Mouse (Mus musculus): ENCODE measurements around the gene Trappc2l. TPM values are rescaled to one million over a fixed set of nuclear protein-coding genes. Genes with fewer than 3 reads are reported as not detected.
A peak's percentile ranks its signal among the peaks of the same experiment; 100 is the strongest.

Trappc2l gene
- polyA plus RNA-seq, 1 experiment from 2014 or later = 51.5 TPM

DNA sequence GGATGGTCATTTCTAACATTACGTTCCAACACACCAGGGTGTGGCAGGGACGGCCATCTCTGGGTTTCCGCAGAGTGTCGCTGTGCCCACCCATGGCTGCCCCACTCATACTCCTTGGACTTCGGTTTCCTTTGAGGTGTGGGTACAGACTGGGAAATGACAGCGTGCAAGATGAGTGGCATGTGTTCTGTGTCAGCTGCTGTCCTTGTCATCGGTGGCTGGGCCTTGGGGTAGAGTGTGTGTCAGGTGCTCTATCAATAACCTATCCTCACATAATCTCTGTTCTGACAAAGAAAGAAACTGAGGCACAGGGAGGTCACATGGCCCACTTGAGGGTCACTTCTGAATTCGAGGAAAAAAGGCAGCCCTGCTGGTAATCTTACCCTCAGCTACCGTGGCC is 25.8 kb downstream of the Trappc2l start:
- no peaks in the 10 kb centered on the region for H3K9me3 ChIP-seq (replicated peaks)
- no peaks in the 10 kb centered on the region for H3K27me3 ChIP-seq (ENCODE audit: low read depth, poor library complexity, severe bottlenecking)
- DNase-seq (ENCODE audit: low spot score) = no peak
- WGBS = 91% methylated on average over 9 of the region's 9 CpGs
- peaks cover 67% of the 10 kb centered on the region for H3K4me1 ChIP-seq
- peak overlapping the region; percentile 11; the same call in 1 of the 2 replicates for H3K27ac ChIP-seq
- H3K36me3 ChIP-seq = peaks cover 39% of the 10 kb centered on the region
- no peak overlapping the region for H3K4me3 ChIP-seq

DNA sequence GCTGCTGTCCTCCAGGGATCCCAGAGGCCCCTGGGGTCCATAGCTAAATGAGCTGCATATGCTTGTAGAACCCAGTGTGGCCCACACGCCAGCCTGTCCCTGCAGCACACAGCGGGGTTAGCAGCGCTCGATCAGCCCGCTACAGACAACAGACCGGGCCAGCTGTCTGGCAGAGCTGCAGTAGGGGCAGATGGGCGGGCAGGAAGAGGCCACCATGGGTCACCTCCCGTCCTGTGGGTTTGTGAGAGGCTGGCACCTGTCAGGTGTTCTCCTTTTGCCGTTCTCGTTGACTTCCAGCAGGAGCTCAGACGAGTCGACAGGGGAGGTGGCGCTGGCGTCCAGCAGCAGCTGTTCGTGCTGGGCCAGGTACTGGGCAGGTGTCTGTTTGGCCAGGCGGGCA is 27.2 kb downstream of the Trappc2l start:
- peaks cover 68% of the 10 kb centered on the region for H3K4me1 ChIP-seq
- H3K9me3 ChIP-seq (replicated peaks) = no peaks in the 10 kb centered on the region
- H3K4me3 ChIP-seq = no peak overlapping the region
- no peak for DNase-seq (ENCODE audit: low spot score)
- WGBS = 83% methylated on average over 16 of the region's 16 CpGs
- no peaks in the 10 kb centered on the region for H3K27me3 ChIP-seq (ENCODE audit: low read depth, poor library complexity, severe bottlenecking)
- peaks cover 33% of the 10 kb centered on the region for H3K36me3 ChIP-seq
- 0 out of 2 replicates have a peak overlapping the region, but pooled peaks have one; percentile 73 for H3K27ac ChIP-seq

GRCm38 (mm10) chr8:122639521-122640248 is 28.2 kb downstream of the Trappc2l start:
- DNase-seq (ENCODE audit: low spot score) = no peak
- H3K4me3 ChIP-seq = peak overlapping the region; percentile 10; the same call in 1 of the 2 replicates
- peaks cover 4% of the 10 kb centered on the region; the same call in 1 of the 2 replicates for H3K27me3 ChIP-seq (ENCODE audit: low read depth, poor library complexity, severe bottlenecking)
- no peaks in the 10 kb centered on the region for H3K9me3 ChIP-seq (replicated peaks)
- WGBS = 28% methylated on average over 16 of the region's 16 CpGs
- H3K36me3 ChIP-seq = peaks cover 25% of the 10 kb centered on the region
- H3K27ac ChIP-seq = peak overlapping the region; percentile 73
- H3K4me1 ChIP-seq = peaks cover 79% of the 10 kb centered on the region

GRCm38 (mm10) chr8:122640825-122641224 is 29.4 kb downstream of the Trappc2l start:
- Histone ChIP-seq H3K4me3 (no peak overlapping the region), H3K27ac (0 out of 2 replicates have a peak overlapping the region, but pooled peaks have one; percentile 8), H3K36me3 (peaks cover 15% of the 10 kb centered on the region), H3K9me3 (replicated peaks) (no peaks in the 10 kb centered on the region), H3K27me3 (ENCODE audit: low read depth, poor library complexity, severe bottlenecking) (peaks cover 14% of the 10 kb centered on the region; the same call in 1 of the 2 replicates), H3K4me1 (peaks cover 74% of the 10 kb centered on the region)
- WGBS = 74% methylated on average over 4 of the region's 4 CpGs
- no peak for DNase-seq (ENCODE audit: low spot score)

DNA sequence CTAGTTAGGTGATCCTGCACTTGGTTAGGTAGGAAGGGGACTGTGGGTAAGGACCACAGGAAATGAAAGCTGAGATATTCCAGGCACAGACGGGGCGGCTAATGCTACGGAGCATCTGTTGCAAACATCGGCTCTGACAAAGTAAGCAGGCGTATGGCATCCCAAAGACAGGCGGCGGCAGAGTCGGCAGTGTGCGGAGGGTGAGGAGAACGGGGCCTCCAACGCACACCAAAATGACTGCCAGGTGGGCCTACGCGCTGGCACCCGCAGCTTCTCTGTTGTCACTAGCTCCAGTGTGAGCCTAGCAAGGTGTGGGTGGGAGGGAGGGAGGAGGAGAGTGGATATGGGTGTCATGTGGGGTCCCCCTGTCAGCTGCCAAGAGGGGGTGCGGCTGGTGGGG is 30.0 kb downstream of the Trappc2l start:
- Histone ChIP-seq H3K27ac (peak overlapping the region; percentile 33; the same call in 1 of the 2 replicates), H3K36me3 (peaks cover 15% of the 10 kb centered on the region), H3K4me3 (no peak overlapping the region), H3K27me3 (ENCODE audit: low read depth, poor library complexity, severe bottlenecking) (peaks cover 17% of the 10 kb centered on the region; the same call in 1 of the 2 replicates), H3K9me3 (replicated peaks) (no peaks in the 10 kb centered on the region), H3K4me1 (peaks cover 68% of the 10 kb centered on the region)
- WGBS = 75% methylated on average over 15 of the region's 15 CpGs
- DNase-seq (ENCODE audit: low spot score) = no peak

GRCm38 (mm10) chr8:122642071-122642470 is 30.6 kb downstream of the Trappc2l start:
- Histone ChIP-seq H3K4me3 (no peak overlapping the region), H3K27me3 (ENCODE audit: low read depth, poor library complexity, severe bottlenecking) (peaks cover 17% of the 10 kb centered on the region; the same call in 1 of the 2 replicates), H3K27ac (no peak overlapping the region; the same call in 1 of the 2 replicates), H3K4me1 (peaks cover 61% of the 10 kb centered on the region), H3K9me3 (replicated peaks) (no peaks in the 10 kb centered on the region), H3K36me3 (peaks cover 15% of the 10 kb centered on the region)
- WGBS = 73% methylated on average over 9 of the region's 9 CpGs
- no peak for DNase-seq (ENCODE audit: low spot score)

- H3K36me3 ChIP-seq = peaks cover 15% of the 10 kb centered on the region
- H3K27ac ChIP-seq = peak overlapping the region; percentile 50
- H3K4me3 ChIP-seq = no peak overlapping the region
- DNase-seq (ENCODE audit: low spot score) = no peak
- H3K4me1 ChIP-seq = peaks cover 60% of the 10 kb centered on the region
- H3K27me3 ChIP-seq (ENCODE audit: low read depth, poor library complexity, severe bottlenecking) = peaks cover 17% of the 10 kb centered on the region; the same call in 1 of the 2 replicates
- WGBS = 74% methylated on average over 6 of the region's 6 CpGs
- H3K9me3 ChIP-seq (replicated peaks) = no peaks in the 10 kb centered on the region
Observed at GRCm38 (mm10) chr8:122644175-122644954, 32.9 kb downstream of the Trappc2l start.

DNA sequence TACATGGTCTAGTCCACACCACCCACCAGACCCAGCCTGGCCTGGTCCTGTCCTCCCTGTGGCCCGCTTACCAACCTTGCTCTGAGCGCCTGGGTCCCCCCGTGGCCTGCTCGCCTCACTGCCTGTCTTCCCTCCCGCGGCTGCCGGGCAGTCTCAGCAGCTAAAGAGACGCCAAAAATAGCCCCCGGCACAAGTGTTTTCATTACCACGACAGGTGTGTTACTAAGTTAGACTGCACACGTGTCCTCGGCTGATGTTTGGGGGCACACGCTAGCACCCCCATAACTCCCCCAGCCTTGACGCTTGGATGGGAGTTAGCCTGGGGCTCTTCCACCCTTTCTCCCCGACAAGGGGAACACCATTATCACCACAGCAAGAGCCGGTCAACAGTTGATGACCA is 34.9 kb downstream of the Trappc2l start:
- H3K27ac ChIP-seq = no peak overlapping the region
- no peaks in the 10 kb centered on the region for H3K9me3 ChIP-seq (replicated peaks)
- H3K27me3 ChIP-seq (ENCODE audit: low read depth, poor library complexity, severe bottlenecking) = peaks cover 32% of the 10 kb centered on the region; the same call in 1 of the 2 replicates
- peaks cover 60% of the 10 kb centered on the region for H3K4me1 ChIP-seq
- H3K36me3 ChIP-seq = peaks cover 15% of the 10 kb centered on the region
- WGBS = 95% methylated on average over 16 of the region's 16 CpGs
- DNase-seq (ENCODE audit: low spot score) = no peak
- no peak overlapping the region for H3K4me3 ChIP-seq

DNA sequence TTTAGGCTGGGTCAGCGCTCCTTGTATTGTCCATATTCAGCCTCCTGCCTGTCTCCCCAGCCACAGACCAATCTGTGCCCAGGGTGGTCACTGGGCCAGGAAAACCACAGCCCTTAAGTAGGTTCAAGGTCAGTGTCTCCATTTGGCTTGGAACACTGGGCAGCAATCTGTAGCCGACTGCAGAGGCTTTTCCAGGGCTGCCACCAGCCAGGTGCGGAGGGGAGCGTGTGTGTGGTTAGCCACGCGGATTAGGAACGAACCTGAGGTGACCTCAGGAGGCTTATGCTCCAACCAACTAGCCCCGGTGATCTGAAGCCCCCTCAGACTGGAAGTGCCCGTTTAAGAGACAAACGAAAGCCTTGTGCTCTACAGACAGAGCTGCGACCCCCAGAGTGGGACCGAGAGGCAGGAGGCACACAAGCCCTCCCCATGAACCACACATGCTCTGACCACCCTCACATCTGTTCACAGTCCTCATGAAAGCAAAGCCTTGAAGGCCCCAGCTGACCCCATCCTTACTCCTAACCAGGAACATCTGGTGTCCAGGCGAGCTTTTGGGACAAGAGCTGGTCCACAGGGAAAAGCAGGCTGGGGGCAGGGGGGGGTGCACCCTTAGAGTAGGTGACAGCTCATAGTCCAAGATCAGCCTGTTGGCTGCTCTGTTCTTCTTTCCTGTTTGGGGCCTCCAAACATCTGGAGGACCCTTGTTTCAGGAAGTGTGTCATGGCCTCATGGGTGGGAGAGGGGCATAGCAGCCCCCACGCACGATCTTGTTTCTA is 36.9 kb downstream of the Trappc2l start:
- H3K4me3 ChIP-seq = peak overlapping the region; percentile 14; the same call in 1 of the 2 replicates
- peaks cover 71% of the 10 kb centered on the region for H3K4me1 ChIP-seq
- 40% methylated on average over 15 of the region's 15 CpGs for WGBS
- H3K27ac ChIP-seq = peak overlapping the region; percentile 73
- peaks cover 32% of the 10 kb centered on the region; the same call in 1 of the 2 replicates for H3K27me3 ChIP-seq (ENCODE audit: low read depth, poor library complexity, severe bottlenecking)
- H3K9me3 ChIP-seq (replicated peaks) = no peaks in the 10 kb centered on the region
- H3K36me3 ChIP-seq = peaks cover 7% of the 10 kb centered on the region
- DNase-seq (ENCODE audit: low spot score) = peak; percentile 74

DNA sequence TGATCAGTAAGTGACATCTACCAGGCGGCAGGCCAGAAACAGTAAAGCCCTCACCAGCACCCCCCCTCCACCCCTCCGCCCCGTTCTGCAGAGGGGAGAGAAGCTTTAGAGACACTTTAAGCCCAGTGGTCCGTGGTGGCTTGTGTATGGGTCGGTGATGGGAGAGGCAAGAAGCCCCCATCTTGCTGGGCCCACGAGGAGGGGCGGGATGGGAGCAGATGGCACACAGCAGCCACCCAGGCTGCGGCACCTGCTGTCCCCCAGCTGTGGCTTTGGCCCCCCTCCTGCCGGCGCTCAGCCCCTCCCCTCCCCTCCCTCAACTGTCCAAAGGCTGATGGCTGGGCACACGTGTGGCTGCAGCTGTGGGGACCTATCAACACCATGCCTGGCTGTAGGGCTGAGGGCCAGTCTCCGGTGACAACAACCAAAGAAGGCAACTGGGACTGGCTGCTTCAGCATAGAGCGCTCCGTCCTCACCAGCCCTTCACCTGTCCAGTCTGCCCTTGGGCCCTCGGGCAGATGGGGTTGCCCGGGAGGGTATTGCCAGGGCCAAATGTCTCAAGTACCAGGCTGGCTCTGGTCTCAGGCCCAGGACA is 40.0 kb downstream of the Trappc2l start:
- Histone ChIP-seq H3K4me3 (no peak overlapping the region), H3K4me1 (peaks cover 89% of the 10 kb centered on the region), H3K9me3 (replicated peaks) (no peaks in the 10 kb centered on the region), H3K27me3 (ENCODE audit: low read depth, poor library complexity, severe bottlenecking) (peaks cover 14% of the 10 kb centered on the region; the same call in 1 of the 2 replicates), H3K27ac (0 out of 2 replicates have a peak overlapping the region, but pooled peaks have one; percentile 0), H3K36me3 (peaks cover 7% of the 10 kb centered on the region)
- 81% methylated on average over 16 of the region's 16 CpGs for WGBS
- DNase-seq (ENCODE audit: low spot score) = no peak

DNA sequence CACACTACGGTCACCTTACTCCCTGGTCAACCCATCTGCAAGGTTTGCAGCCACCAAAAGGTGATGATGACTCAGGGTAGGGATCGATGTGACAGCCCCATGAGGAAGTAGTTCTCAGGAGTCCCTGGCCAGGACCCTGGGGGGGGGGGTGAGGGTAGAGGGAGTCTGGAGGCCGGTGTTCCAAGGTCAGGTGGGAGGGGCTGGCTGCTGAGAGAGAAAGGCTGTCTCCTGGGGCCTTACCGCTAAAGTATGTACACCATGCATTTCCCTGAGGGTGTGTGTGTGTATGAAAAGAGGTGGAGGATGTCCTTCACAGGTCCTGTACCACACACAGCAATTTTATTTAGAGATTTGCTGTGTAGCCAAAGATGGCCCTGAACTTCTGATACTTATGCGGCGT is 41.2 kb downstream of the Trappc2l start:
- Histone ChIP-seq H3K36me3 (peaks cover 6% of the 10 kb centered on the region; the same call in 1 of the 2 replicates), H3K4me1 (peaks cover 96% of the 10 kb centered on the region), H3K4me3 (no peak overlapping the region), H3K27me3 (ENCODE audit: low read depth, poor library complexity, severe bottlenecking) (peaks cover 14% of the 10 kb centered on the region; the same call in 1 of the 2 replicates), H3K27ac (peak overlapping the region; percentile 75), H3K9me3 (replicated peaks) (no peaks in the 10 kb centered on the region)
- WGBS = 64% methylated on average over 6 of the region's 6 CpGs
- DNase-seq (ENCODE audit: low spot score) = no peak

DNA sequence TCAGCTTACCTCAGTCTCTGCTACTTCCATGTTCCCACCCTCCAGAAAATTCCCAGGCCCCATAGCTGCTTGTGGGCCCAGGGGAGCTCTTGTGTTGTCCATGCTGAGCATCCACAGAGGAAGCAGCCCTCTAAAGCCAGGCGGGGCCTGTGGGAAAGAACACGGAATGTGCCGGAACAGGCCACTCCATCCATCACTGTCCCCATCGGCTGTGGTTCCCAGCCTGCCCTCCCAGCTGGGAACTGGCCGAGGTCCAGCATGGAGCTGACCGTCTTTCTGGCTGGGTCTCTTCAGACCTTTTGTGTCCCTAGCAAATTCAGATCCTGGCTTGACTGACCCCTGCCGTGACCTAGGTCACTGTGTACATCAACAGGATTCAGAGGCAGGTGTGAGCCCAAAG is 43.3 kb downstream of the Trappc2l start:
- Histone ChIP-seq H3K4me3 (no peak overlapping the region), H3K4me1 (peaks cover 96% of the 10 kb centered on the region), H3K9me3 (replicated peaks) (no peaks in the 10 kb centered on the region), H3K27me3 (ENCODE audit: low read depth, poor library complexity, severe bottlenecking) (peaks cover 12% of the 10 kb centered on the region; the same call in 1 of the 2 replicates), H3K27ac (0 out of 2 replicates have a peak overlapping the region, but pooled peaks have one; percentile 44), H3K36me3 (no peaks in the 10 kb centered on the region)
- DNase-seq (ENCODE audit: low spot score) = no peak
- WGBS = 52% methylated on average over 7 of the region's 7 CpGs
